Mouse (Mus musculus): Measurements from ENCODE around the gene Ptrh1. TPM values are rescaled to one million over a fixed set of nuclear protein-coding genes. Genes with fewer than 3 reads are reported as not detected.

Ptrh1 gene
- polyA plus RNA-seq, 1 experiment from 2014 or later: 4.9 TPM

- ATAC-seq: no peak
Measured at GRCm38 (mm10) chr2:32779131-32779530, 3.5 kb downstream of the Ptrh1 start.

GRCm38 (mm10) chr2:32779714-32780113 is 4.1 kb downstream of the Ptrh1 start:
- no peak for ATAC-seq
- Histone ChIP-seq H3K4me1 (ENCODE audit: control insufficient read depth, insufficient read depth, low read length) (peaks cover 14% of the 10 kb centered on the region), H3K4me2 (ENCODE audit: low read length) (no peak overlapping the region), H3K9me3 (replicated peaks; ENCODE audit: control insufficient read depth, low read length, poor library complexity, severe bottlenecking) (no peaks in the 10 kb centered on the region), H3K4me3 (ENCODE audit: low read depth, low read length) (no peak overlapping the region), H3K9ac (ENCODE audit: low read depth, low read length) (no peak overlapping the region), H3K27ac (ENCODE audit: low read length) (no peak overlapping the region), H3K27me3 (ENCODE audit: control insufficient read depth, insufficient read depth, low read depth, low read length) (no peaks in the 10 kb centered on the region), H3K36me3 (ENCODE audit: control insufficient read depth, insufficient read depth, low read length) (no peaks in the 10 kb centered on the region)
- 91% methylated on average over 6 of the region's 6 CpGs for WGBS

More at GRCm38 (mm10) chr2:32779131-32779530, 3.5 kb downstream of the Ptrh1 start:
- H3K4me1 ChIP-seq (ENCODE audit: control insufficient read depth, insufficient read depth, low read length): peaks cover 14% of the 10 kb centered on the region
- H3K9me3 ChIP-seq (replicated peaks; ENCODE audit: control insufficient read depth, low read length, poor library complexity, severe bottlenecking): no peaks in the 10 kb centered on the region
- no peak overlapping the region for H3K4me3 ChIP-seq (ENCODE audit: low read depth, low read length)
- WGBS: 17% methylated on average over 8 of the region's 8 CpGs
- no peaks in the 10 kb centered on the region for H3K27me3 ChIP-seq (ENCODE audit: control insufficient read depth, insufficient read depth, low read depth, low read length)
- H3K27ac ChIP-seq (ENCODE audit: low read length): no peak overlapping the region
- no peak overlapping the region for H3K9ac ChIP-seq (ENCODE audit: low read depth, low read length)
- H3K36me3 ChIP-seq (ENCODE audit: control insufficient read depth, insufficient read depth, low read length): no peaks in the 10 kb centered on the region
- no peak overlapping the region for H3K4me2 ChIP-seq (ENCODE audit: low read length)

GRCm38 (mm10) chr2:32781710-32782109 is 6.1 kb downstream of the Ptrh1 start:
- Histone ChIP-seq H3K27ac (ENCODE audit: low read length) (no peak overlapping the region), H3K4me1 (ENCODE audit: control insufficient read depth, insufficient read depth, low read length) (no peaks in the 10 kb centered on the region), H3K9ac (ENCODE audit: low read depth, low read length) (no peak overlapping the region), H3K4me2 (ENCODE audit: low read length) (no peak overlapping the region), H3K4me3 (ENCODE audit: low read depth, low read length) (no peak overlapping the region), H3K27me3 (ENCODE audit: control insufficient read depth, insufficient read depth, low read depth, low read length) (no peaks in the 10 kb centered on the region), H3K36me3 (ENCODE audit: control insufficient read depth, insufficient read depth, low read length) (no peaks in the 10 kb centered on the region), H3K9me3 (replicated peaks; ENCODE audit: control insufficient read depth, low read length, poor library complexity, severe bottlenecking) (no peaks in the 10 kb centered on the region)
- no peak for ATAC-seq
- 84% methylated on average over 6 of the region's 6 CpGs for WGBS

- Histone ChIP-seq H3K9me3 (replicated peaks; ENCODE audit: control insufficient read depth, low read length, poor library complexity, severe bottlenecking) (no peaks in the 10 kb centered on the region), H3K4me1 (ENCODE audit: control insufficient read depth, insufficient read depth, low read length) (no peaks in the 10 kb centered on the region), H3K27ac (ENCODE audit: low read length) (0 out of 2 replicates have a peak within 1 kb of the TSS, but pooled peaks have one; percentile 43), H3K36me3 (ENCODE audit: control insufficient read depth, insufficient read depth, low read length) (peaks cover 4% of the 10 kb centered on the region), H3K27me3 (ENCODE audit: control insufficient read depth, insufficient read depth, low read depth, low read length) (no peaks in the 10 kb centered on the region), H3K4me2 (ENCODE audit: low read length) (peak within 1 kb of the TSS; percentile 8), H3K4me3 (ENCODE audit: low read depth, low read length) (no peak within 1 kb of the TSS), H3K9ac (ENCODE audit: low read depth, low read length) (no peak within 1 kb of the TSS)
- WGBS: 72% methylated on average over 4 of the region's 4 CpGs
- ATAC-seq: no peak
Measured at GRCm38 (mm10) chr2:32784048-32784681, 8.6 kb downstream of the Ptrh1 start, which contains the start of gene Cfap157. Cfap157 (minus strand) TSS chr2:32784428.

- no peak for ATAC-seq
- 61% methylated on average over 6 of the region's 6 CpGs for WGBS
- Histone ChIP-seq H3K9ac (ENCODE audit: low read depth, low read length) (no peak overlapping the region), H3K4me1 (ENCODE audit: control insufficient read depth, insufficient read depth, low read length) (no peaks in the 10 kb centered on the region), H3K27ac (ENCODE audit: low read length) (no peak overlapping the region), H3K27me3 (ENCODE audit: control insufficient read depth, insufficient read depth, low read depth, low read length) (no peaks in the 10 kb centered on the region), H3K9me3 (replicated peaks; ENCODE audit: control insufficient read depth, low read length, poor library complexity, severe bottlenecking) (no peaks in the 10 kb centered on the region), H3K36me3 (ENCODE audit: control insufficient read depth, insufficient read depth, low read length) (peaks cover 13% of the 10 kb centered on the region), H3K4me2 (ENCODE audit: low read length) (no peak overlapping the region), H3K4me3 (ENCODE audit: low read depth, low read length) (no peak overlapping the region)
Measured at GRCm38 (mm10) chr2:32787176-32787575, 11.6 kb downstream of the Ptrh1 start.

- H3K4me1 ChIP-seq (ENCODE audit: control insufficient read depth, insufficient read depth, low read length): no peaks in the 10 kb centered on the region
- no peak overlapping the region for H3K27ac ChIP-seq (ENCODE audit: low read length)
- H3K36me3 ChIP-seq (ENCODE audit: control insufficient read depth, insufficient read depth, low read length): peaks cover 16% of the 10 kb centered on the region
- no peaks in the 10 kb centered on the region for H3K9me3 ChIP-seq (replicated peaks; ENCODE audit: control insufficient read depth, low read length, poor library complexity, severe bottlenecking)
- no peak overlapping the region for H3K4me3 ChIP-seq (ENCODE audit: low read depth, low read length)
- no peak overlapping the region for H3K4me2 ChIP-seq (ENCODE audit: low read length)
- H3K27me3 ChIP-seq (ENCODE audit: control insufficient read depth, insufficient read depth, low read depth, low read length): no peaks in the 10 kb centered on the region
- WGBS: 67% methylated on average over 2 of the region's 2 CpGs
- no peak for ATAC-seq
- H3K9ac ChIP-seq (ENCODE audit: low read depth, low read length): no peak overlapping the region
Measured at GRCm38 (mm10) chr2:32788581-32788980, 13.0 kb downstream of the Ptrh1 start.

- Histone ChIP-seq H3K4me1 (ENCODE audit: control insufficient read depth, insufficient read depth, low read length) (no peaks in the 10 kb centered on the region), H3K4me2 (ENCODE audit: low read length) (no peak overlapping the region), H3K4me3 (ENCODE audit: low read depth, low read length) (no peak overlapping the region), H3K9me3 (replicated peaks; ENCODE audit: control insufficient read depth, low read length, poor library complexity, severe bottlenecking) (no peaks in the 10 kb centered on the region), H3K27ac (ENCODE audit: low read length) (no peak overlapping the region), H3K27me3 (ENCODE audit: control insufficient read depth, insufficient read depth, low read depth, low read length) (no peaks in the 10 kb centered on the region), H3K36me3 (ENCODE audit: control insufficient read depth, insufficient read depth, low read length) (peaks cover 39% of the 10 kb centered on the region), H3K9ac (ENCODE audit: low read depth, low read length) (no peak overlapping the region)
- WGBS: 78% methylated on average over 6 of the region's 6 CpGs
- no peak for ATAC-seq
Measured at GRCm38 (mm10) chr2:32791297-32791696, 15.7 kb downstream of the Ptrh1 start.

GRCm38 (mm10) chr2:32795748-32796418 is 20.3 kb downstream of the Ptrh1 start:
- no peak overlapping the region for H3K4me2 ChIP-seq (ENCODE audit: low read length)
- H3K27ac ChIP-seq (ENCODE audit: low read length): no peak overlapping the region
- H3K36me3 ChIP-seq (ENCODE audit: control insufficient read depth, insufficient read depth, low read length): peaks cover 51% of the 10 kb centered on the region
- no peak overlapping the region for H3K4me3 ChIP-seq (ENCODE audit: low read depth, low read length)
- no peaks in the 10 kb centered on the region for H3K9me3 ChIP-seq (replicated peaks; ENCODE audit: control insufficient read depth, low read length, poor library complexity, severe bottlenecking)
- H3K4me1 ChIP-seq (ENCODE audit: control insufficient read depth, insufficient read depth, low read length): no peaks in the 10 kb centered on the region
- 83% methylated on average over 13 of the region's 13 CpGs for WGBS
- no peak for ATAC-seq
- H3K9ac ChIP-seq (ENCODE audit: low read depth, low read length): no peak overlapping the region
- no peaks in the 10 kb centered on the region for H3K27me3 ChIP-seq (ENCODE audit: control insufficient read depth, insufficient read depth, low read depth, low read length)

GRCm38 (mm10) chr2:32798251-32798962 is 22.8 kb downstream of the Ptrh1 start:
- Histone ChIP-seq H3K9ac (ENCODE audit: low read depth, low read length) (no peak overlapping the region), H3K4me1 (ENCODE audit: control insufficient read depth, insufficient read depth, low read length) (no peaks in the 10 kb centered on the region), H3K4me3 (ENCODE audit: low read depth, low read length) (no peak overlapping the region), H3K27me3 (ENCODE audit: control insufficient read depth, insufficient read depth, low read depth, low read length) (no peaks in the 10 kb centered on the region), H3K4me2 (ENCODE audit: low read length) (no peak overlapping the region), H3K27ac (ENCODE audit: low read length) (no peak overlapping the region), H3K9me3 (replicated peaks; ENCODE audit: control insufficient read depth, low read length, poor library complexity, severe bottlenecking) (no peaks in the 10 kb centered on the region), H3K36me3 (ENCODE audit: control insufficient read depth, insufficient read depth, low read length) (peaks cover 60% of the 10 kb centered on the region)
- no peak for ATAC-seq
- 79% methylated on average over 10 of the region's 10 CpGs for WGBS
